Mouse (Mus musculus): ENCODE data around the gene Rpsa.
A peak's percentile ranks its signal among the peaks of the same experiment; 100 is the strongest.

Gene Rpsa

DNA sequence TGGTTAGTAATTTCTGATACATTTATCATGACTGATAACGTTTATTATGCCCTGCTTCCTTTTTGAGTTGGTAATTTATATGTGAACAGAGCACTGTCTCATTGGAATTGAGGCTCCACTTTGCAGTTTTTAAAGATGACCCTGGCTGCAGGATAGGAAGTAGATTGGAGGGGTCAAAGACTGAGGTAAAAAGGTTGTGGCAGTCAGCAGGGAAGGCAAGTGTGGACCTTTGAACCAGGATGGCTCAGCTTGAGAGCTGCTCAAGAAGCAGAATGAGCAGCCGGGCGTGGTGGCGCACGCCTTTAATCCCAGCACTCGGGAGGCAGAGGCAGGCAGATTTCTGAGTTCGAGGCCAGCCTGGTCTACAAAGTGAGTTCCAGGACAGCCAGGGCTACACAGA, 14.0 kb upstream of the Rpsa start:
- DNase-seq (ENCODE audit: low spot score in 2 of 2): no peak

DNA sequence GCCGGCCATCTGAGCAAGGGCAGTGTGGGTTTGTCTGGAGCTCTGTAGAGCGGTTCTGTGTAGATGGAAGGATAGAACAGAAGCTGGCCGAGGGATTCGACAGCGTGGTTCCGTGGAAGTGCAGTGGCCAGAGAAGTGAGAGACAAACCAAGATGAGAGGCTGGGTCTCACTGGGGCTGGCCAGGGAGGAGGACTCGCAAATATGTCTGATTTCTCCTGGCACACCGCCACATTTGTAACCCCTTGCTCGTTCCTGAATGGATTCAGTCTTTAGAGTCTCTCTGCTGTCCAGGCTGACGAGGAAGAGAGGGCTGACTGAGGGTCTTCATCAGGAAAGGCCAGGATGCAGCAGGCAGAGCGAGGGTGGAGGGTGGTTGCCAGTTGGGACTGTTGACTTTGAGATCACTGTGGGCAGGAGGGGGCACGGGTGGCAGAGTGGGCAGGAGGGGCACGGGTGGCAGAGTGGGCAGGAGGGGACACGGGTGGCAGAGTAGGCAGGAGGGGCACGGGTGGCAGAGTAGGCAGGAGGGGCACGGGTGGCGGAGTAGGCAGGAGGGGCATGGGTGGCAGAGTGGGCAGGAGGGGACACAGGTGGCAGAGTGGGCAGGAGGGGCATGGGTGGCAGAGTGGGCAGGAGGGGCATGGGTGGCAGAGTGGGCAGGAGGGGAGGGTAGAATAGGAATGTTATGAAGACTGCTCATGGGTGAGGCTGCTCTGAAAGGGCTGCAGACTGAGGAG, 13.3 kb upstream of the Rpsa start:
- no peak for DNase-seq (ENCODE audit: low spot score in 2 of 2)

DNA sequence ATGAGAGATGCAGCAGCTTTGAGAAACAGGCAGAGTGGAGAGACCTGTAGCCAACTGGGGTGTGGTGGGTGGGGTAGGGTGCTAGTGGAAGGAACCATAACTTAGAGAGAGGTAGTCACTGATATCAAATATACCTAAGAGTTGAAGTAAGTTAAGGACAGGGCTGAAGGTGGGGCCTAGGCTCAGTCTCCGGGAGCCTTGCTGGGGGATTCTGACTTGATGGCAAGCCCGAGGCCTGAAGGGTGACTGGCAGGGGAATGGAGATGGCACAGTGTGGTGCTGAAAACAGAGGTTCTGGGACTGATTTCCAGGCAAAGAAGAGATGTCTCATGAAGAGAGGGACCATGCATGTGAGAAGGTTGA, 12.7 kb upstream of the Rpsa start:
- no peak for DNase-seq (ENCODE audit: low spot score in 2 of 2)

DNA sequence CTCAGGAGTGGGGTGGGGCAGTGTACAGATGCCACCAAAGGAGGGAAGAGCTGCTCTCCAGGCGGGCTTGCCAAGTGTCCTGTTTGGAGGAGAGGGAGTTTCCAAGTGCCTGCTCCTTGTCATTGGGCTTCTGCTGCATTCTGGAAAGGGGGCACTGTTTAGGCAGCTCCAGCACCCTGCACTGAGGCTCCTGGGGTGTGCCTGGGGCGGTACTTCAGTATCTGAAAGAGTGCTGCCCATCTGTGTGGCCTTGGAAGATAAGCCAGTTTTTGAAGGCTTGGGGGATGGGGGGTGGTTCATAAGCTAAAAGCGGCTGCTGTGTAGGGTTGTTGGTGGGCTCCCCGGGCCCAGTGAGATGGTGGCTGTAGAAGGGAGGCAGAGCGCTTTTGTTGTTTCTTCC, 11.9 kb upstream of the Rpsa start:
- no peak for DNase-seq (ENCODE audit: low spot score in 2 of 2)

DNA sequence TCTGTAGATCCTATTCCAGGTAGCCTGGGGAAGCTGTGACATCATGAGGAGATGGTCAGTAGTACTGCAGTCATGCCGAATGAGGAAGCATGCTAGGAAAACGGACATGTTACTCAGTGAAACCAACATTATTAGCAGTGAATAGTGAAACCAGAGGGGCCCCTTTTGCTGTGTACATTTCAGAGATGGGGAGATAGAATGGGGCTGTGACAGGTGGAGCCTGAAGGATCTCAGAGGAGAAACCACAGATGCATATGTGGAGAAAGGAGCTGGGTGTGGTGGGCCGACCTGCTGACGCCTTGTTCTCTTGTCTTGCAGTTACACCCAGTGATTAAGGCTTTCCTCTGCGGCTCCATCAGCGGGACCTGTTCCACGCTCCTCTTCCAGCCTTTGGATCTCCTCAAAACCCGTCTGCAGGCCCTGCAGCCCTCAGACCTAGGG, 11.3 kb upstream of the Rpsa start:
- no peak for DNase-seq (ENCODE audit: low spot score in 2 of 2)

DNA sequence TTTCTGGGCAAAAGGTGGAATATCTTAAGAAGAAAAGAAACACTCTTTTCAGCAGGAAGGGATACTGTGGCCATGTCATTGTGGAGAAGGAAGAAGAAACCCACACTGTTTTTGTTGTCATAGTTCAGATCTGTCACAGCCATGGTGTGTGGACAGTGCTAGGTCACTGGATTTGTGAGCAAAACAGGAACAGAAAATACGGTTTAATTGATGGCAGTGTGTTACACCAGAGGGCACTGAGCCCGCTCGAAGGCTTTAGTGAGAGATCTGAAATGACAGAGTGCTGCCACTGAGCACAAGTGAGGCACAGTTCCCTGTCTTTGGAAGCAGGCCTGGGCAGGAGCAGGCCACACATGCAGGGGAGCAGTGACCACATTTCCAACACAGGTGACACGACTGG, 9.3 kb upstream of the Rpsa start:
- DNase-seq (ENCODE audit: low spot score in 2 of 2): no peak

DNA sequence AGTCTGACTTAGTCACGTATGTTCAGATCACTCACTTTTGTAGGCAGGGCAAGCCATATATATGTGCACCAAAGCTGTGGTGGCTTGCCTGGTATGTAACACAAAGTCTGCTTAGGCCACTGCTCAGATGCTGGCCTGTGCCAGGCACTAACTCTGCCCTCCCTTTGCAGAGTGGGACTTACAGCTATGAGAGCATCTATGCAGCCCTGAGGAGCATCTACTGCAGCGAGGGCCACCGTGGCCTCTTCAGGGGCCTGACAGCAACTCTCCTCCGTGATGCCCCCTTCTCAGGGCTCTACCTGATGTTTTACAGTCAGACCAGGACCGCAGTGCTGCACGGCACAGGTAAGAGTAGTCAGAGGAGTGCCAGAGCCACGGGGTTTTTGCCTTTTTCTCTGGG, 7.0 kb upstream of the Rpsa start:
- no peak for DNase-seq (ENCODE audit: low spot score in 2 of 2)

DNA sequence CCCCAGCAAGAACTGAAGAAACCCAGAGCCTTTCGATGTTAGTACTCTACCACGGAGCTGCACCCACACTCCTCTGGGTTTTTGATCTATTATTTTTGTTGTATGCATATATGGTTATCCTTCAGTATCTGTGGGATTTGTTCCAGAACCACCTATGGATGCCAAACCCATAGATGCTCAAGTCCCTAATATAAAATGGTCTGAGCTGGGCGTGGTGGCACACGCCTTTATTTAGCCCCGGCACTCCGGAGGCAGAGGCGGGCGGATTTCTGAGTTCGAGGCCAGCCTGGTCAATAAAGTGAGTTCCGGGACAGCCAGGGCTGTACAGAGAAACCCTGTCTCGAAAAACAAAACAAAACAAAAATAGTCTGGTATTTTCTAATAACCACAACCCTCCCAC, 621 bp upstream of the Rpsa start:
- no peak for DNase-seq (ENCODE audit: low spot score in 2 of 2)

DNA sequence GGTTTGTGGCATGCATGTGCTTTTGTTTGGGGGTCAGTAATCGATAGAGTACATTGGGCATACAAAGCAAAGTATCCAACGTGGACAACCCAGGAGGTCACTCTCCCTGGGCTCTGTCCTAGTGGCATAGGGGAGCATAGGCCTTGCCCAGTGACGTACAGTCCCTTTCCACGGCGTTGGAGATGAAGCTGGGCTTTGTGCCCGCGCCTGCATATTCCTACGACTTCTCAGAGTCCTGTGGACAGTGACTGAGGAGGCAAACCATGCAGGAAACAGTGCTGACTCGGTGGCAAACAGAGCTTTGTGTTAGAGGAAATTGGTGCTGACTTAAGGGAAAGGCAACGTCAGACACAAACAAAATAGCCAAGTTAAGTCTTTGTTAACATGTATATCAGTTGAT, 1.8 kb downstream of the Rpsa start:
- DNase-seq (ENCODE audit: low spot score in 2 of 2): no peak

DNA sequence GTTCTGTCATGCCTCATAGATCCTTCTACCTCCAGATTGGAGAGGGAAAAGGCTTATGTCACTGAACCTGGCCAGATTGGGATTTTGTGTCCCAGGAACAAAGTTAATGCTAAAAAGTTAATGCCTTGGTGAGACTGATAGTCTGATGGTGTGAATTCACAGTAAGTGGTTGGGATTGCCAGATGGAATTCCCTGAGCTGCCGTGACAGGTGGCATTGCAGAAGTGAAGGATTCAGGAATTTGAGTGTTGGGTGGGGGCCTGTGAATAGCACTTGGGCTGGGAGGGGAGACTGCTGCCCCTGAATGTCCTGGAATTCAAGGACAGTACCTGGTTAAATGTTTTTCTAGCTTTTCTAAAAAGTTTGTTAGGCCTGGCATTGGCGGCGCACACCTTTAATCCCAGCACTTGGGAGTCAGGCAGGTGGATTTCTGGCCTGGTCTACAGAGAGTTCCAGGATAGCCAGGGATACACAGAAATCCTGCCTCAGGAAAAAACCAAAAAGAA, 4.3 kb downstream of the Rpsa start:
- no peak for DNase-seq (ENCODE audit: low spot score in 2 of 2)

DNA sequence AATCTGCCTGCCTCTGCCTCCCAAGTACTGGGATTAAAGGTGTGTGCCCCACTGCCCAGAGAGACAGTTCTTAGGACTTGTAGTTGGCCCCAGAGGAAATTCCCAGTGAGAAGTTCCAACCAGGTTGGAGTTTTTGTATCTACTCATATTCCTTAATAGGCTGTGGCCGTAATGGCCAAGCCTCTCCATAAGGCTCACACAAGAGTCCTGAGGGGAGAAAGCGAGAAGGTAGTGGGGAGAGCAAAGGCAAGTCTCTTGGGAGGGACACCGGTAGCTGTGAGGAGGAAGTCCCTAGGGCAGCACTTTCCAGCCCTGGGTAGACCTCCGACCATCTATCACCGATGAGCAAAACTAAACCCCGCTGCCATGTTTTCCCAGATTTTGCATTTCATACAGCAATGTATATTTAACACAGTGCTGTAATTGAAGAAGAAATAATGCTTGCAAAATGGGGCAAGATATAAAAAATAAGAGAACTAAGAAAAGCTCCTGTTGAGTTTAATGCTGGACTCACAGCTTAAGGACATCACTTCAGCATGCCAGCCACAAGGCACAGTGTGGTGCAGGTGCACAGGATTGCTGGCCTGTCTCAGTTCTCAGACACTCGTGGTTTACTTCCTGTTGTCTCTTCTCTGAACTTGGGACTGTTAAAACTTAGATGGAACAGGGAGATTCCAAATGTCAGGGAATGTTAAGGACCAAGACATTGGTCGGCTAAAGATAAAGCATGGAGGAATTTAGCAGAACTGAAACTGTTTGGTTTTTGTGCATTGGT, 5.7 kb downstream of the Rpsa start:
- no peak for DNase-seq (ENCODE audit: low spot score in 2 of 2)

DNA sequence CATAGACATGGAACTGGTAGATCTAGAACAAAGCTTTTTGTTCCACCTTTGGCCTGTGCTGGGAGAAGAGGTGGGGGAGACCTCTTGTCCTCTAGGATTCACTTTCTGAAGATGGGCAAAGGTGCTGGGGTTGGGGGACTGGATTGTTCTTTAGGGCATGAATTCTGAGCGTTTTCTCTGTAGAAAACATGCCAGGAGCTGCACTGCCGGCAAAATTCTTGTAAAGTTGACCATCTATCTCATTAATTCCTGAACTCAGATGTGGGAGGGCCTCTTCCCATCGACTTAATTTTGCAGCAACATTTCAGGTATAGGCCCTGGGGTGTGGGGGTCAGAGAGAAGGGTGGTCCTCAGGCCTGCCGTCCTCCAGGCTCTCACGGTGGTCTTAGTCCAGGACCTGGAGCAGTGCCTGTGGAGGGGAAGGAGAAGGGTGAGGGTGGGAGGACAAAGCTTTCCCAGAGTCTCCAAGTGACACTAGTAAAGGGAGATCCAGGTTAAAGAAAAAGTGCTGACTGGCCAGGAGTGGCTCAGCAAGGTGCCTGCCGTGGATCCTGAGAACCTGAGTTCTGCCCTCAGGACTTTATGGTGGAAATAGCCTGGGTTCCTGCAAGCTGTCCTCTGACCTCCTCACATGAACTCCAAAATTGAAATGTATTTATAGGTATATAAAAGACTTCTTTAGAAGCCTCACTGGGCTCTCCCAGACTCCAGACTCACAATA, 6.4 kb downstream of the Rpsa start:
- no peak for DNase-seq (ENCODE audit: low spot score in 2 of 2)

DNA sequence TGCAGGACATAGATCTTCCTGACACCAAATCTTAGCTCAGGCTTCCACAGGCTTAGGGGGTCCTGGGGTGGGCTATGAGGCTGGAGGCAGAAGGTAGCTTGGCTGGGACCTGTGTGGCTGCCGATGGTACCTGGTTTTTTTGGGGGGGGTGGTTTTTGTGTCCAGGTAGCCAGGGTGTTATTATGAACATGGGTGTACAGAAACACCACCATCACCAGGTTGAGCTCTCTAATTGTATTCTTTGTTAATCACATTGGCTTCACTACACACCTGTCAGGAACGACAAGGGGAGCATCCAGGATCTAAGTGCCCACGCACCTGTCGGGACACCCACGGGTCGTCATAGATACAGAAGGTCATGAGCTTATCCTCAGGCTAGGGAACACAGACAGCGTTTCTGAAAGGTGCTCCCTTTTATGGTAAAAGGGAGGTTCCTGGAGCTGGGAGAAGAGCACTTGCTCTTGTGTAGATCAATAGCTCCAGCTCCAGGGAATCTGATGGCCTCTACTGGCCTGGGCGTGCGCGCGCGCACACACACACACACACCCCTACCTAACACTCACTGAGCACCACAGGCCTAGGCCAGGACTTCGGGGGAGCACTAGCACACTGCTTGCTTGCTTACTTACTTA, 7.2 kb downstream of the Rpsa start:
- DNase-seq (ENCODE audit: low spot score in 2 of 2): no peak

DNA sequence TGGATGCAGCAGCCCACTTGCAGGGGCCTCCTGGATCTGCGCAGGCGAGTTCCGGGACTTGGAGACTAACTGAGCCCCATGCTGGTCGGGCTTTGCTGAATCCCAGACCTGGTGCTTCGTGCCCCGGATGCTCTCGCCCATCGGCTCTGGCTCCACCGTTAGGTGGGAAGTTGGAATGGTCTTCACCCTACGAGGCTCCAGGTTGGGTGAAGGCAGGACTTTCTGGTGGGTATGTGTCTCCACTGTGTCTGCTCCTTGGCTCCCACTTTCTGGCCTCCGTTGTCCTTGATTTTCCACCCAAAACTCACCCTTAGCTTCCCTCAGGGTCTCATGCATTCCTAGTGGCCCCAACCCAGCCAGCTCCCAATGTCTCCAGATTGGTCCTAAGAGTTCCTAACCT, 8.0 kb downstream of the Rpsa start:
- DNase-seq (ENCODE audit: low spot score in 2 of 2): no peak

DNA sequence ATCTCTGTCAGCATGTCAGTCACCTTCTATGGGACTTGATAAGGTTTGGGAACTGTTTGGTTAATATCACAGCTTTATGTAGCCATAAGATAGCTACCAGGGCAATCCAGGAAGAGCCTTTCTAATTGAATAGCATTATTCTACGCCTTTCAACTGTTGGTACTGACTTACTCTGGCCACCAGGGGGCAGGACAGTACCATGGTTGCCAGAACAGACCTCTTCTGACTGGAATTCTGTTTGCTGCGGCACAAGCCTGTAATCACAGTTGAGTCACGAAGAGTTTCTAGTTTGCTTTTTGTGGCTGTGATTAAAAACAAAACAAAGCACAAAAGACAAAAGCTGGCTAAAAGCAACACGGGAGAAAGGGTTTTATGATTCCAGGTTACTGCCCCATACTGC, 13.2 kb downstream of the Rpsa start:
- peak; percentile 60 to 77 for DNase-seq (ENCODE audit: low spot score in 2 of 2)

DNA sequence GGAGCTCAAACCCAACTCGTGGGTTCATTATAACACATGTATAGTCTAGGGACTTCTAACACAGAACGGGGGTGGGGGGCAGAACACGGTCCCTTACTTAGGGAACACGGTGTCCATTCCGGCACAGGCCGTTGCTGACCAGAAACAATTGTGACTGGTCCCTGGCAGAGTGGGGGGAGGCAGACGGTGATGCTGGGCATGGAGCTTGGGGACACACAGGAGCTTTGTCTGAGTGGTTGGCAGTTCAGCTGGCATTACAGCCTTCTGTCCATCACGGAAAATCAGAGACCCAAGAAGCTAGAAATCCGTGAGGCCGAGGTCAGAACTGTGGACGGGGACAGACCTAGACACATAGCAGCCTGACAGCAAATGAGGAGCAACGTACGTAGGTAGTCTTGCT, 17.0 kb downstream of the Rpsa start:
- no peak for DNase-seq (ENCODE audit: low spot score in 2 of 2)

DNA sequence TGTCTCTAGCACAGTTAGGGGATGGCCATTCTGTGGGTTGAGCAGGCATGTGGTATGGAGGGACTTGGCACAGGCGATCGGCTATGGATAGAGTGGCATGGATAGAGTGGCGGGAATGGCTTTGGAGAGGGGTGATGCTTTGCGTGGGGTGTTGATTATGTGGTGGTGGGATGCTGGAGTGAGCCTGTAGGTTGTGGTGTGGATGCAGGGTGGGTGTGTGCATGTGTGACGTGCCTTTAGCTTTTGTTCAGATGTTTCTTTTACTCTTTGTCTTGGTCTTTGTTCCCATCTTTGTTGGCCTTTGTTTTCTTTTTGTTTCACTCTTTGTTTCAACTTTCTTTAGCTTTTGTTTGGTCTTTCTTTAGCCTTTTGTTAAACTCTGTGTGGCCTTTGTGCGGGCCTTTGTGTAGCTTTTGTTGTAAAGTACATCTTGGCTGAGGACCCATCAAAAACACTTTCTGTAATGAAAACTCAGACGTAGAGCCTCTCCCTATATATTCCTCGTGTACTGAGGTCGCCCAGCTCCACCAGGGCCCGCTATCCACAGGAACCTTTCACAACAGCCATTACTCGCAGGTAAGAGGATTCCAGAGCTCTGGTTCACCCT, 21.8 kb downstream of the Rpsa start, which contains the start of gene Mobp:
TSS of gene Mobp (plus strand) at position 486 of the 607 bp plus-strand sequence.
- no peak for DNase-seq (ENCODE audit: low spot score in 2 of 2)

DNA sequence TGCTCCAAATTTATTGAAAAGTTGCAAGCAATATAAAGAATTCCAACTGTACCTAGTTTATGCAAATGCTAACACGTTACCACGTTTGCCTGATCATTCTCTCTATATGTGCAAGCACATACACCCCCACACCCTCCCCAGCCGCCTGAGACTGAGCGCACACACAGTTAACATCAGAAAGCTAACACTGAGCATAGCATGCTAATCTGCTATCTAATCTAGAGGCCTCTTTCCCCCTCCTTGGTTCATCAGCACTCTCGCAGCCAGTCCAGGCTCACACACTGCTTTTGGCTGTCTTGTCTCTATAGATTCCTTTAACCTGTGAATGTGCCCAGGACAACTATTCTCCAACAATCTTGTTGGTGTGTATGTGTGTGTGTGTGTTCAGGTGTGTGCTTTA, 23.7 kb downstream of the Rpsa start:
- no peak for DNase-seq (ENCODE audit: low spot score in 2 of 2)

DNA sequence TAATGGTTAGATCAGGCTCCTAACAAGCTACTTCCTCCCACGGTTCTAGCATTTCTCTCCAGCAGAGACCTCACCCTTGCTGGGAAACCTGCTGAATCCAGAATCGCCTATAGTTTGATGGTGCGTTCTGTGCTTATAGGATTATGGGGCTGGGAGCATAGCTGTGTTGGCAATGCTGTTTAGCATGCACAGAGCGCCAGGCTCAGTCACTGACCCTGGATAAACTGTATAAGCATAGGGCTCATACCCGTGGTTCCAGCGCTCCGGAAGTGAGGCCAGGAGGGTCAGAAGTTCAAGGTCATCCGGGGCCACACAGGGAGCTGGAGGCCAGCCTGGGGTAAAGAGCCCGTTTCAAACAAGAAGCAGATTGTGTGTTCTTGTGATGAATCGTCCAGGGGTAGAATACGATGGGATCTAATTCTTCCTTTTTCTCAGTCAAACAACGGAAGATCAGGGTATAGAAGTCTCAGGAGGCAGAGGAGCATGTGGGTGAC, 24.5 kb downstream of the Rpsa start:
- no peak for DNase-seq (ENCODE audit: low spot score in 2 of 2)

DNA sequence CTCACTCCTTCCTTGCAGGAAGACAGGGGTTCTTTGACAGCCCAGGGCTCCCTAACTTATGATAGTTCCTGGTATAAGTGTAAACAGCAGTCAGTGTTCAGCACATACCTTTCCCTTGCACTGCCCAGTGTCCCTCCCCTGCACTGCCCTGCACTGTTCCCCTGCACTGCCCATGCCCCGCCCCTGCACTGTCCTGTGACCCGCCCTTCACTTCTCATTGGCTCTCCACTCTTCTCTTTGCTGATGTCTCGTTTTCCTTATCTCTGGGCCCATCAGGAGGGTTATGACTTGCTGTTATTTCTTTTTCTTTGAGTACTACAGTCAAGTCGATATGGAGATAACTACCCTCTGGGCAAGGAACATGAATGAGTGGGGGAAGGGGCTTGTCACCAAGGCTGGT, 30.6 kb downstream of the Rpsa start:
- DNase-seq (ENCODE audit: low spot score in 2 of 2): no peak

DNA sequence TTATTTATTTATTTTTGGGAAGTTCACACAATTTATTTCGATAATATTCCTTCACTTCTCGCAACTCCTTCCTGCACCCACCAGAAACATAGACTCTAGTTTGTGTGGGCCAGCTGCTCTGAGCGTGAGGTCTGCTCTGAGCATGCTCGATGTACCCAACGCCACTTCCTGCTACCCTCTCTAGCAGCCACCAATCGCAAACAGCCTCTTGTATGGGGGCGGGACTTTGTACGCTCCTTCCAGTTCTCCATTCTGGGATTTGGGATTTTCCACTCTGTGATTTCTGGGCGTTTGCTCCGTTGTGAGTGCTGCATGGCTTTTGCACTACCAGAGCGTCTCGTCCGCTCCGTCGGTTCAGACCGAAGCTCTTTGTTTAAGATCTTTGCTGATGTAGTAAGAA, 36.4 kb downstream of the Rpsa start:
- no peak for DNase-seq (ENCODE audit: low spot score in 2 of 2)

DNA sequence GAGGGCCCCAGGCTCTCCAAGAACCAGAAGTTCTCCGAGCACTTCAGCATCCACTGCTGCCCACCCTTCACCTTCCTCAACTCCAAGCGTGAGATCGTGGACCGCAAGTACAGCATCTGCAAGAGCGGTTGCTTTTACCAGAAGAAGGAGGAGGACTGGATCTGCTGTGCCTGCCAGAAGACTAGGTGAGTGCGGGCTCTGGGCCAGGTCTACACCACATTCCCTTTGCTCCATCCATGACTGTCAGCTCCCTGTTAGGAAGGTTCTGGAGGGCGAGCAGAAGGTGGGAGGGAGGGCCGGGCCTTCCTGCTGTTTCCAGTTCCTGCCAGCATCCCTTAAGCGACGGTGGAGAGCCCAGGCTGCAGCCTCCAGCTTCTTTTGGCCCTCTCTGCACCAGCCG, 40.3 kb downstream of the Rpsa start:
- DNase-seq (ENCODE audit: low spot score in 2 of 2): no peak

Data from urinary bladder, postnatal 36 days (tissue).